Mouse (Mus musculus): Measurements from ENCODE around the gene Itih3. TPM values are rescaled to one million over a fixed set of nuclear protein-coding genes. Genes with fewer than 3 reads are reported as not detected.

Itih3 gene
- polyA plus RNA-seq, 1 experiment from 2014 or later = 0.05 TPM

DNA sequence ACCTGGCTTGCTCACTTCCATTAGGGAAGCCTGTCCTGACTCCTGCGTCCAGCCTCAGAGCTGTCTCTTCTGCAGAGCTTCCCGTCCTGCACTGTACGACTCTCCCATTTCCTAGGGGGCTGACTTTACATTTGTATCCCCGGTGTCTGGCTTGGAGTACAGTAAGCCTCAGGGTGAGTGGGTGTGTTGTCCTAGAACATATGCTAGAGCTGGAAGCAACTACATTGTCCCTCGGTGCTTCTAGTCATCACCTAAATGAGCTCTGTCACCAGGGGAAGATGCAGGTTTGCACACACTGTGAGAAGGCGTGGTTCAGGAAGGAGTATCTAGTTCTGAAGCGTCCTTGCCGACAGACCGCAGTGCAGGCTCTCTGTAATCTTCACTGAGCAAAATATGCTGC lies 61.2 kb downstream of the Itih3 start:
- no peaks in the 10 kb centered on the region for H3K4me1 ChIP-seq (replicated peaks; ENCODE audit: control insufficient read depth, insufficient read depth, low read length)
- no peaks in the 10 kb centered on the region for H3K36me3 ChIP-seq (ENCODE audit: control insufficient read depth, insufficient read depth, low read length)
- ATAC-seq (replicated peaks; ENCODE audit: low FRiP score) (no peak), DNase-seq (ENCODE audit: low spot score) (no peak)
- 91% methylated on average over 9 of the region's 9 CpGs for WGBS
- H3K9ac ChIP-seq (ENCODE audit: low read length) = no peak overlapping the region
- no peaks in the 10 kb centered on the region for H3K9me3 ChIP-seq (ENCODE audit: control insufficient read depth, low read length)
- no peak overlapping the region for H3K27ac ChIP-seq (ENCODE audit: low read depth, low read length)
- no peak overlapping the region for H3K4me3 ChIP-seq (ENCODE audit: low read depth, low read length)
- no peaks in the 10 kb centered on the region for H3K27me3 ChIP-seq (ENCODE audit: control insufficient read depth, insufficient read depth, low read length)
- no peak overlapping the region for H3K4me2 ChIP-seq (ENCODE audit: low read depth, low read length, severe bottlenecking)

DNA sequence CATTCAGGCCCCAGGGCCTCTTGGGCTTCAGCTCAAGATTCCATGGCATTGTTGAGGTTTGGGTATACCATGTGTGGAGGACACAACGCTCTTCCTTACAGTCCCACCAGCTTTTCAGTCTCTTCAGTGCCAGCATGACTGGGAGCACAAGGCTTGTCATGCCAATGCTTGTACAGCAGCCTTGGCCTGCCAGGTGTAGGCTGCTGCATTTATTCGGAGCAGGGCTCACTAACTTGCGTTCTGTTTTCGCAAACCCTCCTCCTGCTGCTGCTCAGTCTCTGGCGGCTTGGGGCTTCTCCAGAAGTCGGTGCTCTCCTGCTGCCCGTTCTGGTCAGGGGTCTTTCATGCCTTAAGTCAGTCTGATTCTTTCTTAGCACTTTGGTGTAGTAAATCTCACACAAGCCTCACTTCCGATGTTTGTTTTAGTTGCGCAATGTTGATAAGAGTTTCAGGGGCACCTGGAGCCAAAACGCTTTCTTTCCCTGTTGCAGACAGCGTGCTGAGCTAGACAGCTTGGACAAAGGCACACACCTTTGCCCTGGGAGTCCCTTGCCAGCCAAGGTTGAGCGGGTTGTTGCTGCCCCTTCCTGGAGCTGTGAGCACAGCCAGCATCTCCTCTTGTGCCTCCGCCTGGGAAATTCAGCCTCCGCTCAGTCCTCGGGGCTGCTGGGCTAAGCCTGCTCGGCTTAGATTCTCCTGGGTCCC lies 62.0 kb downstream of the Itih3 start:
- no peaks in the 10 kb centered on the region for H3K27me3 ChIP-seq (ENCODE audit: control insufficient read depth, insufficient read depth, low read length)
- no peak for DNase-seq (ENCODE audit: low spot score)
- no peak overlapping the region for H3K27ac ChIP-seq (ENCODE audit: low read depth, low read length)
- ATAC-seq (replicated peaks; ENCODE audit: low FRiP score) = no peak
- no peaks in the 10 kb centered on the region for H3K36me3 ChIP-seq (ENCODE audit: control insufficient read depth, insufficient read depth, low read length)
- no peak overlapping the region for H3K4me3 ChIP-seq (ENCODE audit: low read depth, low read length)
- no peak overlapping the region for H3K9ac ChIP-seq (ENCODE audit: low read length)
- H3K4me1 ChIP-seq (replicated peaks; ENCODE audit: control insufficient read depth, insufficient read depth, low read length) = no peaks in the 10 kb centered on the region
- no peaks in the 10 kb centered on the region for H3K9me3 ChIP-seq (ENCODE audit: control insufficient read depth, low read length)
- no peak overlapping the region for H3K4me2 ChIP-seq (ENCODE audit: low read depth, low read length, severe bottlenecking)
- 83% methylated on average over 16 of the region's 16 CpGs for WGBS

Other genes starting within 250 kb of the Itih3 start
- 27.1 and 29.2 TPM in 2 replicates for gene Sfmbt1, start 208.9 kb downstream of the Itih3 start, polyA plus RNA-seq (2014; fragmentation: Nextera tagmentation; extraction: Ambion mirVana)
- 24.2 and 24.7 TPM in 2 replicates for gene Tmem110, start 98.2 kb downstream of the Itih3 start, polyA plus RNA-seq (2014; fragmentation: Nextera tagmentation; extraction: Ambion mirVana)
- gene Mustn1, start 44.6 kb downstream of the Itih3 start, polyA plus RNA-seq (2014; fragmentation: Nextera tagmentation; extraction: Ambion mirVana) = 0.51 TPM in 2 replicates
- gene Itih4, start 37.3 kb downstream of the Itih3 start, polyA plus RNA-seq (2014; fragmentation: Nextera tagmentation; extraction: Ambion mirVana) = not detected in 2 replicates
- gene Itih1, start 19.5 kb upstream of the Itih3 start, polyA plus RNA-seq (2014; fragmentation: Nextera tagmentation; extraction: Ambion mirVana) = not detected in 2 replicates
- 22.4 and 24.4 TPM in 2 replicates for gene Nek4, start 27.6 kb upstream of the Itih3 start, polyA plus RNA-seq (2014; fragmentation: Nextera tagmentation; extraction: Ambion mirVana)
- gene Glt8d1, start 77.6 kb upstream of the Itih3 start, polyA plus RNA-seq (2014; fragmentation: Nextera tagmentation; extraction: Ambion mirVana) = 61.3 and 63.5 TPM in 2 replicates
- gene Spcs1, start 77.9 kb upstream of the Itih3 start, polyA plus RNA-seq (2014; fragmentation: Nextera tagmentation; extraction: Ambion mirVana) = 224 and 251 TPM in 2 replicates
- gene Pbrm1, start 95.4 kb upstream of the Itih3 start, polyA plus RNA-seq (2014; fragmentation: Nextera tagmentation; extraction: Ambion mirVana) = 135 and 136 TPM in 2 replicates
- 110 and 120 TPM in 2 replicates for gene Gnl3, start 95.4 kb upstream of the Itih3 start, polyA plus RNA-seq (2014; fragmentation: Nextera tagmentation; extraction: Ambion mirVana)
- 50.9 and 52.7 TPM in 2 replicates for gene Smim4, start 205.2 kb upstream of the Itih3 start, polyA plus RNA-seq (2014; fragmentation: Nextera tagmentation; extraction: Ambion mirVana)
- gene Nt5dc2, start 207.3 kb upstream of the Itih3 start, polyA plus RNA-seq (2014; fragmentation: Nextera tagmentation; extraction: Ambion mirVana) = 565 and 637 TPM in 2 replicates
- gene Stab1, start 244.9 kb upstream of the Itih3 start, polyA plus RNA-seq (2014; fragmentation: Nextera tagmentation; extraction: Ambion mirVana) = 21.8 and 27.1 TPM in 2 replicates